Mouse (Mus musculus): ENCODE data around the gene Gata3. TPM values are rescaled to one million over a fixed set of nuclear protein-coding genes. Genes with fewer than 3 reads are reported as not detected.

The Gata3 gene
- polyA plus RNA-seq, 1 experiment = 4.0 TPM

- no peak overlapping the region for H3ac ChIP-seq (ENCODE audit: control insufficient read depth, insufficient read length, low read depth)
- H3K4me3 ChIP-seq (ENCODE audit: insufficient read depth, poor library complexity, severe bottlenecking) = no peak overlapping the region
- peaks cover 11% of the 10 kb centered on the region for H3K79me2 ChIP-seq (ENCODE audit: control insufficient read depth, insufficient read depth)
- H3K79me3 ChIP-seq (ENCODE audit: low read depth) = no peaks in the 10 kb centered on the region
- TF ChIP-seq FOSL1 (IDR thresholded peaks at IDR 0.05; ENCODE audit: insufficient read depth, low read length, poor library complexity, severe bottlenecking) (no peak), CTCF (IDR thresholded peaks at IDR 0.05; ENCODE audit: control insufficient read depth, insufficient read depth, insufficient read length) (no peak), MAX (IDR thresholded peaks at IDR 0.05) (no peak)
- no peaks in the 10 kb centered on the region for H3K36me3 ChIP-seq (ENCODE audit: control insufficient read depth, insufficient read depth)
- H3K27me3 ChIP-seq (ENCODE audit: control insufficient read depth, insufficient read depth, insufficient read length) = no peaks in the 10 kb centered on the region
These were observed 15.2 kb downstream of the Gata3 start for GRCm38 (mm10) chr2:9874467-9875219.

GRCm38 (mm10) chr2:9873757-9874156 is 16.1 kb downstream of the Gata3 start:
- H3K79me2 ChIP-seq (ENCODE audit: control insufficient read depth, insufficient read depth) = peaks cover 11% of the 10 kb centered on the region
- H3K27me3 ChIP-seq (ENCODE audit: control insufficient read depth, insufficient read depth, insufficient read length) = no peaks in the 10 kb centered on the region
- no peaks in the 10 kb centered on the region for H3K36me3 ChIP-seq (ENCODE audit: control insufficient read depth, insufficient read depth)
- H3K79me3 ChIP-seq (ENCODE audit: low read depth) = no peaks in the 10 kb centered on the region
- H3K4me3 ChIP-seq (ENCODE audit: insufficient read depth, poor library complexity, severe bottlenecking) = no peak overlapping the region
- no peak overlapping the region for H3ac ChIP-seq (ENCODE audit: control insufficient read depth, insufficient read length, low read depth)
- no peak for TF ChIP-seq CTCF (IDR thresholded peaks at IDR 0.05; ENCODE audit: control insufficient read depth, insufficient read depth, insufficient read length)
- no peak for TF ChIP-seq FOSL1 (IDR thresholded peaks at IDR 0.05; ENCODE audit: insufficient read depth, low read length, poor library complexity, severe bottlenecking)
- TF ChIP-seq MAX (IDR thresholded peaks at IDR 0.05) = no peak
- TF ChIP-seq MYOD1 (IDR thresholded peaks at IDR 0.05; ENCODE audit: control insufficient read depth, insufficient read length, low read depth) = no peak

GRCm38 (mm10) chr2:9872682-9873081 is 17.2 kb downstream of the Gata3 start:
- no peak overlapping the region for H3ac ChIP-seq (ENCODE audit: control insufficient read depth, insufficient read length, low read depth)
- H3K79me2 ChIP-seq (ENCODE audit: control insufficient read depth, insufficient read depth) = peaks cover 11% of the 10 kb centered on the region
- no peaks in the 10 kb centered on the region for H3K36me3 ChIP-seq (ENCODE audit: control insufficient read depth, insufficient read depth)
- H3K27me3 ChIP-seq (ENCODE audit: control insufficient read depth, insufficient read depth, insufficient read length) = no peaks in the 10 kb centered on the region
- H3K4me3 ChIP-seq (ENCODE audit: insufficient read depth, poor library complexity, severe bottlenecking) = no peak overlapping the region
- H3K79me3 ChIP-seq (ENCODE audit: low read depth) = no peaks in the 10 kb centered on the region
- no peak for TF ChIP-seq USF1 (IDR thresholded peaks at IDR 0.05; ENCODE audit: low read depth)
- no peak for TF ChIP-seq CEBPB (IDR thresholded peaks at IDR 0.05; ENCODE audit: low read depth)
- no peak for TF ChIP-seq MYOG (IDR thresholded peaks at IDR 0.05; ENCODE audit: control insufficient read depth, extremely low read depth, insufficient read length)
- no peak for TF ChIP-seq FOSL1 (IDR thresholded peaks at IDR 0.05; ENCODE audit: insufficient read depth, low read length, poor library complexity, severe bottlenecking)
- TF ChIP-seq MYOD1 (IDR thresholded peaks at IDR 0.05; ENCODE audit: control insufficient read depth, insufficient read length, low read depth) = no peak
- no peak for TF ChIP-seq MAX (IDR thresholded peaks at IDR 0.05)
- no peak for TF ChIP-seq CTCF (IDR thresholded peaks at IDR 0.05; ENCODE audit: control insufficient read depth, insufficient read depth, insufficient read length)

GRCm38 (mm10) chr2:9871798-9872197 is 18.0 kb downstream of the Gata3 start:
- Histone ChIP-seq H3ac (ENCODE audit: control insufficient read depth, insufficient read length, low read depth) (no peak overlapping the region), H3K79me2 (ENCODE audit: control insufficient read depth, insufficient read depth) (peaks cover 4% of the 10 kb centered on the region), H3K36me3 (ENCODE audit: control insufficient read depth, insufficient read depth) (no peaks in the 10 kb centered on the region), H3K27me3 (ENCODE audit: control insufficient read depth, insufficient read depth, insufficient read length) (no peaks in the 10 kb centered on the region), H3K4me3 (ENCODE audit: insufficient read depth, poor library complexity, severe bottlenecking) (no peak overlapping the region), H3K79me3 (ENCODE audit: low read depth) (no peaks in the 10 kb centered on the region)
- no peak for TF ChIP-seq USF1 (IDR thresholded peaks at IDR 0.05; ENCODE audit: low read depth)
- no peak for TF ChIP-seq MYOD1 (IDR thresholded peaks at IDR 0.05; ENCODE audit: control insufficient read depth, insufficient read length, low read depth)
- TF ChIP-seq CTCF (IDR thresholded peaks at IDR 0.05; ENCODE audit: control insufficient read depth, insufficient read depth, insufficient read length) = no peak
- TF ChIP-seq MYOG (IDR thresholded peaks at IDR 0.05; ENCODE audit: control insufficient read depth, extremely low read depth, insufficient read length) = no peak
- TF ChIP-seq FOSL1 (IDR thresholded peaks at IDR 0.05; ENCODE audit: insufficient read depth, low read length, poor library complexity, severe bottlenecking) = no peak
- TF ChIP-seq CEBPB (IDR thresholded peaks at IDR 0.05; ENCODE audit: low read depth) = no peak
- no peak for TF ChIP-seq MAX (IDR thresholded peaks at IDR 0.05)

GRCm38 (mm10) chr2:9871141-9871716 is 18.6 kb downstream of the Gata3 start:
- H3K4me3 ChIP-seq (ENCODE audit: insufficient read depth, poor library complexity, severe bottlenecking) = no peak overlapping the region
- no peak for TF ChIP-seq MAX (IDR thresholded peaks at IDR 0.05)
- no peak for TF ChIP-seq CTCF (IDR thresholded peaks at IDR 0.05; ENCODE audit: control insufficient read depth, insufficient read depth, insufficient read length)
- no peak for TF ChIP-seq USF1 (IDR thresholded peaks at IDR 0.05; ENCODE audit: low read depth)
- no peak for TF ChIP-seq MYOD1 (IDR thresholded peaks at IDR 0.05; ENCODE audit: control insufficient read depth, insufficient read length, low read depth)
- TF ChIP-seq FOSL1 (IDR thresholded peaks at IDR 0.05; ENCODE audit: insufficient read depth, low read length, poor library complexity, severe bottlenecking) = no peak
- no peaks in the 10 kb centered on the region for H3K79me2 ChIP-seq (ENCODE audit: control insufficient read depth, insufficient read depth)
- no peaks in the 10 kb centered on the region for H3K36me3 ChIP-seq (ENCODE audit: control insufficient read depth, insufficient read depth)
- no peak overlapping the region for H3ac ChIP-seq (ENCODE audit: control insufficient read depth, insufficient read length, low read depth)
- H3K79me3 ChIP-seq (ENCODE audit: low read depth) = no peaks in the 10 kb centered on the region
- no peaks in the 10 kb centered on the region for H3K27me3 ChIP-seq (ENCODE audit: control insufficient read depth, insufficient read depth, insufficient read length)

Measured in C2C12 (cell line).